Mouse (Mus musculus) E14TG2a.4 (cell line): Measurements from ENCODE around the gene Atp8a2.

ENCODE experiments used
- H3K27me3 ChIP-seq: 2 replicates; pipeline ENCODE4 v1.6.1; 2014; ENCODE audit warnings: low read length, control low read depth; ENCODE audit not compliant: insufficient read depth
- H3K36me3 ChIP-seq: 2 replicates; pipeline ENCODE4 v1.6.1; 2014; ENCODE audit warnings: low read length, control low read depth; ENCODE audit not compliant: insufficient read depth
- H3K4me1 ChIP-seq: replicated peaks from 2 replicates; pipeline ENCODE4 v1.6.1; 2014; ENCODE audit warnings: low read depth, low read length, control low read depth
- H3K4me3 ChIP-seq: replicated peaks from 2 replicates; pipeline ENCODE4 v1.5.1; 2014; ENCODE audit warnings: mild to moderate bottlenecking, low read length
- H3K9me3 ChIP-seq: 2 replicates; pipeline ENCODE4 v1.6.1; 2014; ENCODE audit warnings: low read length, control low read depth
- CTCF ChIP-seq: conservative IDR thresholded peaks from 2 replicates; pipeline ENCODE4 v1.5.1; 2014; ENCODE audit warnings: low read length
- NANOG ChIP-seq: IDR thresholded peaks from 2 replicates; pipeline ENCODE4 v1.6.1; 2014; ENCODE audit warnings: borderline replicate concordance, low read length, mixed read lengths
- POU5F1 ChIP-seq: IDR thresholded peaks from 2 replicates; pipeline ENCODE4 v1.6.1; 2014; ENCODE audit warnings: low read length, borderline replicate concordance

Gene Atp8a2

GRCm38 (mm10) chr14:59762227-59762626 is 434.8 kb downstream of the Atp8a2 start:
- Histone ChIP-seq H3K27me3 (peaks cover 28% of the 10 kb centered on the region), H3K9me3 (no peaks in the 10 kb centered on the region), H3K4me1 (no peaks in the 10 kb centered on the region), H3K4me3 (no peak overlapping the region), H3K36me3 (no peaks in the 10 kb centered on the region)
- TF ChIP-seq POU5F1 (no peak), CTCF (no peak), NANOG (no peak; the same call in 1 of the 2 replicates)

- Histone ChIP-seq H3K4me1 (no peaks in the 10 kb centered on the region), H3K9me3 (no peaks in the 10 kb centered on the region), H3K27me3 (peaks cover 23% of the 10 kb centered on the region), H3K36me3 (no peaks in the 10 kb centered on the region), H3K4me3 (no peak overlapping the region)
- TF ChIP-seq NANOG (no peak), POU5F1 (no peak), CTCF (no peak)
These were observed 437.0 kb downstream of the Atp8a2 start for GRCm38 (mm10) chr14:59759900-59760493.

- H3K9me3 ChIP-seq: no peaks in the 10 kb centered on the region
- no peaks in the 10 kb centered on the region for H3K36me3 ChIP-seq
- no peak overlapping the region for H3K4me3 ChIP-seq
- no peak for TF ChIP-seq NANOG
- no peak for TF ChIP-seq CTCF
- TF ChIP-seq POU5F1: no peak
- H3K4me1 ChIP-seq: no peaks in the 10 kb centered on the region
- peaks cover 22% of the 10 kb centered on the region for H3K27me3 ChIP-seq
These were observed 437.7 kb downstream of the Atp8a2 start for GRCm38 (mm10) chr14:59759196-59759839.

- H3K4me3 ChIP-seq: no peak overlapping the region
- no peaks in the 10 kb centered on the region for H3K4me1 ChIP-seq
- no peak for TF ChIP-seq POU5F1
- no peak for TF ChIP-seq NANOG
- no peak for TF ChIP-seq CTCF
- H3K27me3 ChIP-seq: peaks cover 11% of the 10 kb centered on the region
- no peaks in the 10 kb centered on the region for H3K36me3 ChIP-seq
- no peaks in the 10 kb centered on the region for H3K9me3 ChIP-seq
These were observed 444.6 kb downstream of the Atp8a2 start for GRCm38 (mm10) chr14:59752401-59752800.

- Histone ChIP-seq H3K27me3 (peaks cover 17% of the 10 kb centered on the region), H3K36me3 (no peaks in the 10 kb centered on the region), H3K9me3 (no peaks in the 10 kb centered on the region), H3K4me3 (no peak overlapping the region), H3K4me1 (no peaks in the 10 kb centered on the region)
- TF ChIP-seq NANOG: no peak
- no peak for TF ChIP-seq CTCF
- no peak for TF ChIP-seq POU5F1
These were observed 447.0 kb downstream of the Atp8a2 start for GRCm38 (mm10) chr14:59750005-59750404.

GRCm38 (mm10) chr14:59745676-59746075 is 451.3 kb downstream of the Atp8a2 start:
- H3K27me3 ChIP-seq: peaks cover 35% of the 10 kb centered on the region
- no peaks in the 10 kb centered on the region for H3K4me1 ChIP-seq
- H3K36me3 ChIP-seq: no peaks in the 10 kb centered on the region
- TF ChIP-seq POU5F1 (no peak), NANOG (no peak), CTCF (no peak)
- no peak overlapping the region for H3K4me3 ChIP-seq
- no peaks in the 10 kb centered on the region for H3K9me3 ChIP-seq

- peaks cover 25% of the 10 kb centered on the region for H3K4me1 ChIP-seq
- no peak for TF ChIP-seq CTCF
- TF ChIP-seq POU5F1: no peak
- no peak for TF ChIP-seq NANOG
- H3K36me3 ChIP-seq: no peaks in the 10 kb centered on the region
- no peaks in the 10 kb centered on the region for H3K9me3 ChIP-seq
- H3K27me3 ChIP-seq: peaks cover 47% of the 10 kb centered on the region
- no peak overlapping the region for H3K4me3 ChIP-seq
These were observed 455.2 kb downstream of the Atp8a2 start for GRCm38 (mm10) chr14:59741752-59742151.

GRCm38 (mm10) chr14:59739446-59739845 is 457.5 kb downstream of the Atp8a2 start:
- TF ChIP-seq NANOG (no peak), CTCF (no peak), POU5F1 (no peak)
- Histone ChIP-seq H3K36me3 (no peaks in the 10 kb centered on the region), H3K4me3 (no peak overlapping the region), H3K4me1 (peaks cover 46% of the 10 kb centered on the region), H3K9me3 (no peaks in the 10 kb centered on the region), H3K27me3 (peaks cover 37% of the 10 kb centered on the region)
